Mouse (Mus musculus): ENCODE measurements around the gene Sapcd2. TPM values are rescaled to one million over a fixed set of nuclear protein-coding genes. Genes with fewer than 3 reads are reported as not detected.

Sapcd2 gene
- polyA plus RNA-seq, 1 experiment, result 0.20 TPM

DNA sequence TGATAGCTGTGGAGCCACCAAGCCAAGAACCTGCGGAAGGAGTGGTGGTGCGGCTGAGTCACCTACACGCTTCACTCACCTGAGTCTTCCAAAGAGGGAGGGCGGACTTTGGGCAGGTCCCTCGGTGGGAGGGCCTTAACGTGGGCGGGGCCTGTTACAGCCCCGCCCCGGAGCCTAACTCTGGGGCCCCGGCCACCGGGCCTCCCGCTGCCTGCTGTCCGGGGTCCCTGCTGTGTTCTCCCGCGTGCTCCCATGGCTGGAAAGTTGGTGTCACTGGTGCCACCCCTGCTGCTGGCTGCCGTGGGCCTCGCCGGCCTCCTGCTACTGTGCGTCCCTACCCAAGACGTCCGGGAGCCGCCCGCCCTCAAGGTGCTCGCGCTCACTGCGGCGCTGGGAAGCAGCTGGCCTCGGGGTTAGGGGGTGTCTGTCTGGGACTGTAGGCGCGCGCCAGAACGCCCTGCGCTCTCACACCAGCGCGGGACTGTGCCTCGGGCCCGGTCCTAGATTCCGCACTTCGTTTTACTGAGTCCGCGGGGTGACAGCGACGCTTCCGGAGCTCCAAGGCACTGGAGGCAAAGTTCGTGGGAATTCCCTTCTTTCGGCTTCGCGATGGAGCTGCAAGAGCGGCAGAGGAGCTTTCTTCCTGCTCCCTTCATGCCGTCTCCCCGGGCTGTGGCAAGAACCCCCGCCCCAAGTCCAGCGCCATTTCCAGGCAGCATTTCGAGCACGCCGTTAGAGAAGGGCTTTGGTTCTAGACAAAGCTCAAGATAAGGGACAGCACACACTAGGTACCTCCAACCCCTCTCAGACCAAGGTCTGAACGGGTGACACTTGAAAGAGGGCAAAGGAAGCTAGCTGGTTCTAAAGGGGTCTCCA, 23.8 kb downstream of the Sapcd2 start, which contains the start of gene Entpd2:
TSS of gene Entpd2 (plus strand) at position 154 of the 876 bp plus-strand sequence.
- Histone ChIP-seq H3K4me3 (ENCODE audit: insufficient read depth, low read depth, low read length) (peak within 1 kb of the TSS; percentile 59), H3K27me3 (replicated peaks; ENCODE audit: control insufficient read depth, insufficient read depth, low read length) (no peaks in the 10 kb centered on the region), H3K36me3 (ENCODE audit: control insufficient read depth, insufficient read depth, low read length) (no peaks in the 10 kb centered on the region), H3K27ac (ENCODE audit: insufficient read depth, low read depth, low read length) (no peak within 1 kb of the TSS), H3K4me1 (ENCODE audit: control insufficient read depth, insufficient read depth, low read length) (peaks cover 8% of the 10 kb centered on the region; the same call in 1 of the 2 replicates)
- peak; percentile 73 for DNase-seq
- TF ChIP-seq CTCF (conservative IDR thresholded peaks at IDR 0.05; ENCODE audit: insufficient read depth, insufficient read length, low read depth, low read length) (0 out of 2 replicates have a peak, but pooled peaks have one; percentile 27), POLR2A (IDR thresholded peaks at IDR 0.05; ENCODE audit: low read depth, low read length) (no peak)
- WGBS, result 4% methylated on average over 57 of the region's 57 CpGs

DNA sequence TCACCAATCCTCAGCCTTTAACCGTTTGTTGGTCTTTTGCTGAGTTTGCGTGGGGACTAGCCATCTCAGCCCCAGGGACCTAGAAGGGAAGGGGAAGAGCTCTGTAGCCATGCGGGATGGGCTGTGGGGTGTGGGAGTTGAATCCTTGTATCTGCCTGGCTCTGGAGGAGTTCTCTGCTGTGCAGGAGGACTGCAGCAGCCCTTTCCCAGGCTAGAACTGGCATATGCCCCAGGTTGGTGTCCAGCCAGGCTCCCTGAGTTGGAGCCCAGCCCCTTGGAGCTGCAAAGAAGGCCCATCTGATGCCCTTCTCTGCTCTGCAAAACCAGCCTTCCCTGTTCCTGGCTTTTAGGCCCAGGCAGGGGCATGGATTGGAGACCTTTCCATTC, 24.5 kb downstream of the Sapcd2 start:
- DNase-seq, result no peak
- WGBS, result 76% methylated on average over 3 of the region's 3 CpGs
- H3K4me3 ChIP-seq (ENCODE audit: insufficient read depth, low read depth, low read length), result no peak overlapping the region
- no peaks in the 10 kb centered on the region for H3K27me3 ChIP-seq (replicated peaks; ENCODE audit: control insufficient read depth, insufficient read depth, low read length)
- no peak overlapping the region for H3K27ac ChIP-seq (ENCODE audit: insufficient read depth, low read depth, low read length)
- H3K36me3 ChIP-seq (ENCODE audit: control insufficient read depth, insufficient read depth, low read length), result no peaks in the 10 kb centered on the region
- TF ChIP-seq CTCF (conservative IDR thresholded peaks at IDR 0.05; ENCODE audit: insufficient read depth, insufficient read length, low read depth, low read length) (no peak), POLR2A (IDR thresholded peaks at IDR 0.05; ENCODE audit: low read depth, low read length) (no peak)
- peaks cover 8% of the 10 kb centered on the region; the same call in 1 of the 2 replicates for H3K4me1 ChIP-seq (ENCODE audit: control insufficient read depth, insufficient read depth, low read length)

DNA sequence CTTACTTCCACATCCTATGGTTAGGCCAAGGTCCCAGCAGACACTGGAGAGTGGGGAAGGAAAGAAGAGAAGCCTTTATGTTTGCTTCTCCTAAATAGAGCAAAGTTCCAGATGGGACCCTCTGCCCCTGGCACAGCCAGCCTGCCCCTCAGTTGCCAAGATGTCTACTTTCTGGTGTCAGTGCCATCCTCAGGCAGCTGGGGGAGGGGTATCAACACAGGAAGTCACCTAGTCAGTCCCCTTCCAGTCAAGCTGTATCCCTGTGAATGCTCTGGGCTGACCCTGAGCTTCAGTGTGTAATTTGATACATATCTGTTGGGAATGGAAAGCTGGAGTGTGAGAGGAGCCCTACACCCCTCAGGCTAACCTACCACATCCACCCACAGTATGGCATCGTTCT, 24.9 kb downstream of the Sapcd2 start:
- Histone ChIP-seq H3K4me3 (ENCODE audit: insufficient read depth, low read depth, low read length) (no peak overlapping the region), H3K27ac (ENCODE audit: insufficient read depth, low read depth, low read length) (no peak overlapping the region), H3K4me1 (ENCODE audit: control insufficient read depth, insufficient read depth, low read length) (peaks cover 8% of the 10 kb centered on the region; the same call in 1 of the 2 replicates), H3K36me3 (ENCODE audit: control insufficient read depth, insufficient read depth, low read length) (no peaks in the 10 kb centered on the region), H3K27me3 (replicated peaks; ENCODE audit: control insufficient read depth, insufficient read depth, low read length) (no peaks in the 10 kb centered on the region)
- DNase-seq, result no peak
- TF ChIP-seq POLR2A (IDR thresholded peaks at IDR 0.05; ENCODE audit: low read depth, low read length) (no peak), CTCF (conservative IDR thresholded peaks at IDR 0.05; ENCODE audit: insufficient read depth, insufficient read length, low read depth, low read length) (no peak)
- WGBS, result 71% methylated on average over 1 of the region's 1 CpGs

DNA sequence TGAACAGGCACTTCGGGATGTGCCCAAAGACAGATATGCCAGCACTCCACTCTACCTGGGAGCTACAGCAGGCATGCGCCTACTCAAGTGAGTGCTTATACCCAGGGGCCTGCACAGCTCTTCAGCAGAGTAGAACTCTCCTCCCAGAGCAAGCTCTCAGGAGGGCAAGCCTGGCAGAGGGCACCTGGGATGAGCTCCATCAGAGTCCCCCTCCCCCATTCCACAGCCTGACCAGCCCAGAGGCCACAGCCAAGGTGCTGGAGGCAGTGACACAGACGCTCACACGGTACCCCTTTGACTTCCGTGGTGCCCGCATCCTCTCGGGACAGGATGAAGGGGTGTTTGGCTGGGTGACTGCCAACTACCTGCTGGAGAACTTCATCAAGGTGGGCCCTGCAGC, 25.9 kb downstream of the Sapcd2 start:
- WGBS, result 97% methylated on average over 7 of the region's 7 CpGs
- TF ChIP-seq CTCF (conservative IDR thresholded peaks at IDR 0.05; ENCODE audit: insufficient read depth, insufficient read length, low read depth, low read length), result no peak
- no peak for DNase-seq
- H3K36me3 ChIP-seq (ENCODE audit: control insufficient read depth, insufficient read depth, low read length), result no peaks in the 10 kb centered on the region
- H3K27me3 ChIP-seq (replicated peaks; ENCODE audit: control insufficient read depth, insufficient read depth, low read length), result no peaks in the 10 kb centered on the region
- no peak overlapping the region for H3K4me3 ChIP-seq (ENCODE audit: insufficient read depth, low read depth, low read length)
- no peak overlapping the region for H3K27ac ChIP-seq (ENCODE audit: insufficient read depth, low read depth, low read length)
- H3K4me1 ChIP-seq (ENCODE audit: control insufficient read depth, insufficient read depth, low read length), result peaks cover 8% of the 10 kb centered on the region; the same call in 1 of the 2 replicates

DNA sequence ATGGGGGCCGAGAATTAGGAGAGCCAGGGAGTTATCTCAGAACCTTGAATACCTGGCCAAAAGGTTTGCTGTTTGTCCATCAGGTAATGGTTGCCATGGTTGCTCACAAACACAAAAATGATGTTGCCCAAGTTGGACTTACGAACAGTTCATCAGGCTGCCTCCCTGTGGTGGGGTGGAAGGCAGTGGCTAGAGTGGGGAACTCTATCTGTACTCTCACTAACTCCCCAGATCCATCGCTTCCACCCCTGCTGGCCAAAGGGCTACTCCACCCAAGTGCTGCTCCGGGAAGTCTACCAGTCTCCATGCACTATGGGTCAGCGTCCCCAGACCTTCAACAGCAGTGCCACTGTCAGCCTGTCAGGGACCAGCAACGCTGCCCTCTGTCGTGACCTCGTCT, 26.9 kb downstream of the Sapcd2 start, which contains the start of gene Npdc1:
TSS of gene Npdc1 (plus strand) at position 301 of the 400 bp plus-strand sequence.
- H3K27ac ChIP-seq (ENCODE audit: insufficient read depth, low read depth, low read length), result no peak within 1 kb of the TSS
- no peaks in the 10 kb centered on the region for H3K27me3 ChIP-seq (replicated peaks; ENCODE audit: control insufficient read depth, insufficient read depth, low read length)
- TF ChIP-seq POLR2A (IDR thresholded peaks at IDR 0.05; ENCODE audit: low read depth, low read length) (no peak), CTCF (conservative IDR thresholded peaks at IDR 0.05; ENCODE audit: insufficient read depth, insufficient read length, low read depth, low read length) (no peak)

DNA sequence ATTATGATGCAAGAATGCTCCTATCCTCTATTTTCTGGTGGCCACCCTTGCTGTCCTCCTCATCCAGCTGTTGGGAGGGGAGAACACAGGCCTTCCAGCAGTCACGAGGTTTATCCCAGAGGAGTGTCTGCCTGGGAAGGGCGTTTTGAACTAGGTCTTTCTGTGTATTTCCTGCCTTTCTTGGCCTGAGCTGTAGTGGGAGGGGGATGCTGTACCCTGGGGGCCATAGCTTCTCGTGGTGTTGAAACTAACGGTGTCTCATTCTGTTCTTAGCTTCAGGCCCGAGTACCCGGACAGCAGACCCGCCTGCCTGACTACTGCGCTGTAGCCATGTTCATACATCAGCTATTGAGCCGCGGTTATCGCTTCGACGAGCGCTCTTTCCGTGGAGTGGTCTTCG, 28.2 kb downstream of the Sapcd2 start:
- Histone ChIP-seq H3K27me3 (replicated peaks; ENCODE audit: control insufficient read depth, insufficient read depth, low read length) (no peaks in the 10 kb centered on the region), H3K36me3 (ENCODE audit: control insufficient read depth, insufficient read depth, low read length) (no peaks in the 10 kb centered on the region), H3K27ac (ENCODE audit: insufficient read depth, low read depth, low read length) (no peak overlapping the region), H3K4me1 (ENCODE audit: control insufficient read depth, insufficient read depth, low read length) (peaks cover 7% of the 10 kb centered on the region; the same call in 1 of the 2 replicates), H3K4me3 (ENCODE audit: insufficient read depth, low read depth, low read length) (no peak overlapping the region)
- TF ChIP-seq POLR2A (IDR thresholded peaks at IDR 0.05; ENCODE audit: low read depth, low read length) (no peak), CTCF (conservative IDR thresholded peaks at IDR 0.05; ENCODE audit: insufficient read depth, insufficient read length, low read depth, low read length) (no peak)
- 21% methylated on average over 16 of the region's 16 CpGs for WGBS
- DNase-seq, result no peak

More for the DNA sequence above, 26.9 kb downstream of the Sapcd2 start, which contains the start of gene Npdc1:
- Histone ChIP-seq H3K4me1 (ENCODE audit: control insufficient read depth, insufficient read depth, low read length) (peaks cover 8% of the 10 kb centered on the region; the same call in 1 of the 2 replicates), H3K4me3 (ENCODE audit: insufficient read depth, low read depth, low read length) (no peak within 1 kb of the TSS), H3K36me3 (ENCODE audit: control insufficient read depth, insufficient read depth, low read length) (no peaks in the 10 kb centered on the region)
- no peak for DNase-seq
- WGBS, result 84% methylated on average over 8 of the region's 8 CpGs

DNA sequence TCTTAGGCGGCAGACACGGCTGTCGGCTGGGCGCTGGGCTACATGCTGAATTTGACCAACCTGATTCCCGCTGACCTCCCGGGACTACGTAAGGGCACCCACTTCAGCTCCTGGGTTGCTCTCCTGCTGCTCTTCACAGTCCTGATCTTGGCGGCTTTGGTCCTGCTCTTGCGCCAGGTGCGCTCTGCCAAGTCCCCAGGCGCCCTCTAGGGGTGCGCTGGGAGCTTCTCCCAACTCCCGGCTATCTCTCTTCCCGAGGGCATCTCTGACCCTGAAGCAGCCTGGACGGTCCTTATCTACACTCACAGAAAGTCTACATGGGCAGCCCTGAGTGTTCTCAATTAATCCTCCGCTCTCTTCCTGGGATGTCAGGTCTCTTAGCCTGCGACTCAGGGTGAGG, 28.6 kb downstream of the Sapcd2 start:
- Histone ChIP-seq H3K36me3 (ENCODE audit: control insufficient read depth, insufficient read depth, low read length) (no peaks in the 10 kb centered on the region), H3K27me3 (replicated peaks; ENCODE audit: control insufficient read depth, insufficient read depth, low read length) (no peaks in the 10 kb centered on the region), H3K4me1 (ENCODE audit: control insufficient read depth, insufficient read depth, low read length) (peaks cover 4% of the 10 kb centered on the region; the same call in 1 of the 2 replicates), H3K4me3 (ENCODE audit: insufficient read depth, low read depth, low read length) (no peak overlapping the region), H3K27ac (ENCODE audit: insufficient read depth, low read depth, low read length) (no peak overlapping the region)
- 3% methylated on average over 17 of the region's 17 CpGs for WGBS
- peak; percentile 78 for DNase-seq
- TF ChIP-seq CTCF (conservative IDR thresholded peaks at IDR 0.05; ENCODE audit: insufficient read depth, insufficient read length, low read depth, low read length), result peak; percentile 70
- no peak for TF ChIP-seq POLR2A (IDR thresholded peaks at IDR 0.05; ENCODE audit: low read depth, low read length)

Measured in kidney, adult 2 months (tissue).